Mouse (Mus musculus): Measurements from ENCODE around the gene Gimap4.

GRCm38 (mm10) chr6:48706130-48706529, 21.8 kb downstream of the Gimap4 start:
- no peak for TF ChIP-seq CEBPB (IDR thresholded peaks at IDR 0.05; ENCODE audit: insufficient read depth, poor library complexity, severe bottlenecking)
- TF ChIP-seq POLR2A (IDR thresholded peaks at IDR 0.05; ENCODE audit: insufficient read length, low read depth), result no peak
- TF ChIP-seq POLR2AphosphoS2 (IDR thresholded peaks at IDR 0.05; ENCODE audit: insufficient read length, low read depth), result no peak
- TF ChIP-seq MAX (IDR thresholded peaks at IDR 0.05; ENCODE audit: low read depth), result no peak
- TF ChIP-seq TCF3 (IDR thresholded peaks at IDR 0.05; ENCODE audit: insufficient read length, low read depth), result no peak
- TF ChIP-seq SRF (IDR thresholded peaks at IDR 0.05; ENCODE audit: control insufficient read depth, insufficient read length, low read depth), result no peak
- TF ChIP-seq MYOD1 (IDR thresholded peaks at IDR 0.05; ENCODE audit: control insufficient read depth in 1 of 3, insufficient read length in 2 of 3, low read depth in 2 of 3), result no peak

Measured in myocyte (in vitro differentiated cells).